Mouse (Mus musculus): ENCODE measurements around the gene Syt9. TPM values are rescaled to one million over a fixed set of nuclear protein-coding genes. Genes with fewer than 3 reads are reported as not detected.

The Syt9 gene
- polyA plus RNA-seq, 1 experiment from 2014 or later: 1.5 TPM

DNA sequence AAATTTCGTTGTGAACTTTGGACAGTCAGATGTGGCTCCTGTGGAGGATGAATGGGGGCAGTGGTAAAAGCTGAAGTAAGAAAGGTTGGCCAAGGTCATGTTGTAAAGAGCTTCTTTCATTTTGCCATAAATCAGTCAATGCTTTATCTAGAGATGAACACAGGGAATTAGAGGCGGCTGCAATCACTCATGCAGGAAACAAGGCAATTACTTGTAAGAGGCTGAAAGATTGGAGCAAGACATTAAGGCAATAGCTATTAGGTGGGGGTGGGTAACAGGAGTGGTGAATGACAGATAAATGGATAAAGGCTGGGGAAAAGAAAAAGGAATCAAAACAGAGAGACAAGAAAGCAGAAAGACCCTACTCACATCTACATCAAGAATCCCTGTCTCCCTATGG lies 193.2 kb downstream of the Syt9 start:
- Histone ChIP-seq H3K4me2 (no peak overlapping the region), H3K4me3 (no peak overlapping the region), H3K36me3 (no peaks in the 10 kb centered on the region), H3K4me1 (0 out of 2 replicates have a peak, but pooled peaks cover 4% of the 10 kb centered on the region), H3K9me3 (no peaks in the 10 kb centered on the region), H3K27me3 (no peaks in the 10 kb centered on the region), H3K27ac (no peak overlapping the region), H3K9ac (no peak overlapping the region)
- no peak for ATAC-seq (ENCODE audit: borderline replicate concordance, extremely low read depth, low FRiP score, low TSS enrichment)
- WGBS: 52% methylated on average over 2 of the region's 2 CpGs

DNA sequence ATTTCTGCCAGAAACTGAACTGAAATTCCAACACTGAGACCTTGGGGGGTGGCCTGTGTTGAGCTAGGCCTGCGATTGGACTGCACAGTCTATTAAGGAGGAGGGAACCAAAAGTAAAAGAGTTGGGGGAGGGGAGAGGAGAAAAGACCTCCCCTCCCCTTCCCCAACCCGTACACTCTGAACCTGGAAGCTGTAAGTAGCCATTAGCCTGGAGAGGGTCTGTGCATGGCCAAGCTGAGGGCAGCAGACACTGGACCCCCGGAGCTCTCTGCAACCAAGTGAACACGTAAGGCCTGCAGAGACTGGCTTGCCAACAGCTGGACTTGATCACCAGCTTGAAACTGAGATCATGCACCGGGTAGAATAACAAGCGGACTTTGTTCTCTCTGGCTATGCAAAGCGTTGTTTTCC lies 196.7 kb downstream of the Syt9 start, which contains the start of gene Olfml1:
Gene Olfml1 (plus strand): TSS at position 186 of the 411 bp plus-strand sequence.
- 0 out of 2 replicates have a peak, but pooled peaks cover 9% of the 10 kb centered on the region for H3K4me1 ChIP-seq
- H3K9me3 ChIP-seq: no peaks in the 10 kb centered on the region
- peaks cover 6% of the 10 kb centered on the region; the same call in 1 of the 2 replicates for H3K36me3 ChIP-seq
- H3K4me2 ChIP-seq: peak within 1 kb of the TSS; percentile 49
- WGBS: 15% methylated on average over 7 of the region's 7 CpGs
- H3K9ac ChIP-seq: peak within 1 kb of the TSS; percentile 32
- ATAC-seq (ENCODE audit: borderline replicate concordance, extremely low read depth, low FRiP score, low TSS enrichment): peak; percentile 92
- peak within 1 kb of the TSS; percentile 89 for H3K27ac ChIP-seq
- H3K4me3 ChIP-seq: peak within 1 kb of the TSS; percentile 43
- no peaks in the 10 kb centered on the region for H3K27me3 ChIP-seq

DNA sequence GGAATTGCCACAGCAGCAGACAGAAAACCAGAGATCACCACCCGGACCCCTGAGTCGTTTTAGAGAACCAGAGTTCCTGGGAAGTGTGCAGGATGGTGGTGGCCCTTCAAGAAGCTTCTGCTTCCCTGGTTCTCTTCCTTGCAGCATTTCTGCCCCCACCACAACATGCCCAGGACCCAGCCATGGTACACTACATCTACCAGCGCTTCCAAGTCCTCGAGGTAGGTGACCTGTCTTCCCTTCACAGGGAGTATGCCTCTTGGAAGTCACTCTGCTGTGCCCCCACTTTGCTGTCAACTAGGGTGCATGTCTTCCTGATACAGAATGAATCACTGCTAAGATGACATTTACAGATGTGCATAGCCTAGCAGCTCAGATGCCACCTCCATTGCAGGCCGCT lies 197.1 kb downstream of the Syt9 start:
- H3K4me1 ChIP-seq: 0 out of 2 replicates have a peak, but pooled peaks cover 9% of the 10 kb centered on the region
- H3K36me3 ChIP-seq: peaks cover 6% of the 10 kb centered on the region; the same call in 1 of the 2 replicates
- peak overlapping the region; percentile 43 for H3K4me3 ChIP-seq
- H3K27ac ChIP-seq: peak overlapping the region; percentile 89
- peak overlapping the region; percentile 32 for H3K9ac ChIP-seq
- ATAC-seq (ENCODE audit: borderline replicate concordance, extremely low read depth, low FRiP score, low TSS enrichment): peak; percentile 2; the same call in 1 of the 2 replicates
- H3K4me2 ChIP-seq: peak overlapping the region; percentile 49
- H3K27me3 ChIP-seq: no peaks in the 10 kb centered on the region
- H3K9me3 ChIP-seq: no peaks in the 10 kb centered on the region
- 42% methylated on average over 5 of the region's 5 CpGs for WGBS

DNA sequence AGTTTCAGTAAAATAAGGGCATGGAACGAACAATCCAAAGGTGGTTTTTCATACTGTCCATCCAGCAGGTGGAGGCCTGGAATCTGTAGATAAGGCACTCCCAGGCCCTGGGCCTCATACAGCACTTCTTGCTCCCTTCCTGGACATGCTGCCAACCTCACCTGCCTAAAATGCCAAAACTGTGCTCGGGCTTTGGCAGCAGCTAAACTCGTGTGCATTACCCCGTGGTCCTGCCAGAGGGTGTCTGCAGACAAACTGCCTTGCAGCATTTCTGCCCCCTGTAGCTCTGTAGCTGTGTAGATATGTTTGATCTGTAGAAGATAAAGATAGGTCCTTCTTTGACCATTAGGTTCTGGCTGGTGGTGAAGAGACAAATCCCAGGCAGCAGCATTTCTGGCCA lies 198.4 kb downstream of the Syt9 start:
- 46% methylated on average over 4 of the region's 4 CpGs for WGBS
- ATAC-seq (ENCODE audit: borderline replicate concordance, extremely low read depth, low FRiP score, low TSS enrichment): no peak
- H3K4me1 ChIP-seq: 0 out of 2 replicates have a peak, but pooled peaks cover 9% of the 10 kb centered on the region
- no peaks in the 10 kb centered on the region for H3K9me3 ChIP-seq
- peaks cover 6% of the 10 kb centered on the region for H3K36me3 ChIP-seq
- H3K4me2 ChIP-seq: peak overlapping the region; percentile 48
- H3K9ac ChIP-seq: no peak overlapping the region
- H3K27ac ChIP-seq: no peak overlapping the region
- H3K4me3 ChIP-seq: peak overlapping the region; percentile 25
- H3K27me3 ChIP-seq: no peaks in the 10 kb centered on the region

DNA sequence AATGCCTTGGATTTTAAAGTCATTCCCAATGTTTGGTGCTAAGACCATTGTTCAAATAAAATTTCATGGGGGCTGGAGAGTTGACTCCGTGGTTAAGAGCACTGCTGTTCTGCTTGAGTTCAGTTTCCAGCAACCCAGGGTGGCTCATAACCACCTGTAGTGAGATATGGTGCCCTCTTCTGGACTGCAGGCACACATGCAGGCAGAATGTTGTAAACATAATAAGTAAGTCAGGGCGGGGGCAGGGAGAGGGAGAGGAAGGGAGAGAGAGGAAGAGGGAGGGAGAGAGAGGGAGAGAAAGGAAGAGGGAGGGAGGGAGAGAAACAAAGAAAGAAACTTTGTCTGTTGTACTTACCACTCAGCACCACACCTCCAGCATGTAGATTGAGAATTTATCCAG lies 203.3 kb downstream of the Syt9 start:
- WGBS: 53% methylated on average over 2 of the region's 2 CpGs
- H3K27me3 ChIP-seq: no peaks in the 10 kb centered on the region
- no peak overlapping the region for H3K4me3 ChIP-seq
- H3K4me1 ChIP-seq: 0 out of 2 replicates have a peak, but pooled peaks cover 4% of the 10 kb centered on the region
- H3K36me3 ChIP-seq: peaks cover 12% of the 10 kb centered on the region
- no peaks in the 10 kb centered on the region for H3K9me3 ChIP-seq
- no peak for ATAC-seq (ENCODE audit: borderline replicate concordance, extremely low read depth, low FRiP score, low TSS enrichment)
- H3K4me2 ChIP-seq: no peak overlapping the region
- no peak overlapping the region for H3K9ac ChIP-seq
- H3K27ac ChIP-seq: no peak overlapping the region

DNA sequence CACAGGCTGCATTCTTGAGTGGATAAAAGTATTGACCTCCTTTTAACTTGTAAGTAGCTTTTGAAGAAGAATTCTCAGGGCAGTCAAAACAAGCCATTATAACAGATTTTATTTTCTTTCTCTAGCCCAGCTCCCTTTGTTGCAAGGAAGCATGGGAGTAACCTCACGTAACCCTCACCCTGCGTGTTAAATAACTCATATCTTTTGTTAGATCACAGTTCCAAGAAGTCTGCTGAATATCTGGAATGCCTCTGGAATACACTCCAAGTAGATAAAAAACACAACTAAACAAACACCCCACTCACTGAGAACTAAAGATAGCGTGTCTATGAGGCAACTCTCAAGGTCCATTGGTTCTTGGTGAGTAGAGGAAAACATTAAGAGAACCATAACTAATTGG lies 203.7 kb downstream of the Syt9 start:
- Histone ChIP-seq H3K9ac (no peak overlapping the region), H3K4me3 (no peak overlapping the region), H3K36me3 (peaks cover 12% of the 10 kb centered on the region), H3K27ac (no peak overlapping the region), H3K4me2 (no peak overlapping the region), H3K27me3 (no peaks in the 10 kb centered on the region), H3K9me3 (no peaks in the 10 kb centered on the region), H3K4me1 (0 out of 2 replicates have a peak, but pooled peaks cover under 1% of the 10 kb centered on the region)
- WGBS: 65% methylated on average over 3 of the region's 3 CpGs
- ATAC-seq (ENCODE audit: borderline replicate concordance, extremely low read depth, low FRiP score, low TSS enrichment): no peak

DNA sequence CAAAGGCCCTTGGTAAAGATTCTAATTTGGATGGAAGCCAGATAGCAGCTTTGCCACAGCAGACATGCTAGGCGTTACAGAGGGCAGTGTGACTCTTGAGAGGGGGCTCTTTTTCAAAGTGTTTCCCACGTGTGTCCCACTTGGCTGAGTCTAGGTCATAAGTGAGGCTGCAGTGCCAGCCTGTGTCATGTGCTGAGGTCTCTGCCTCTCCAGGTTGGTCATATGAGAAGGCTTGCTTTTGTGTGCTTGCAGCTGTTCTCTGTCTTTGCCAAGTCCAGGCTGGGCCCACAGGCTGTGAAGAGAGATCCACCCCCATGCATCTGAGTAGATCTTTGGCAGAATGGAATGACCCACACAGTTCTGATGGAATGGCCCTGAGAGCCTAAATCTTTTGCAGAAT lies 222.1 kb downstream of the Syt9 start:
- no peaks in the 10 kb centered on the region for H3K36me3 ChIP-seq
- H3K27me3 ChIP-seq: no peaks in the 10 kb centered on the region
- H3K9me3 ChIP-seq: no peaks in the 10 kb centered on the region
- no peak overlapping the region for H3K27ac ChIP-seq
- H3K4me1 ChIP-seq: peaks cover 13% of the 10 kb centered on the region
- no peak overlapping the region for H3K4me2 ChIP-seq
- ATAC-seq (ENCODE audit: borderline replicate concordance, extremely low read depth, low FRiP score, low TSS enrichment): no peak
- H3K9ac ChIP-seq: no peak overlapping the region
- WGBS: 24% methylated on average over 2 of the region's 2 CpGs
- H3K4me3 ChIP-seq: no peak overlapping the region

DNA sequence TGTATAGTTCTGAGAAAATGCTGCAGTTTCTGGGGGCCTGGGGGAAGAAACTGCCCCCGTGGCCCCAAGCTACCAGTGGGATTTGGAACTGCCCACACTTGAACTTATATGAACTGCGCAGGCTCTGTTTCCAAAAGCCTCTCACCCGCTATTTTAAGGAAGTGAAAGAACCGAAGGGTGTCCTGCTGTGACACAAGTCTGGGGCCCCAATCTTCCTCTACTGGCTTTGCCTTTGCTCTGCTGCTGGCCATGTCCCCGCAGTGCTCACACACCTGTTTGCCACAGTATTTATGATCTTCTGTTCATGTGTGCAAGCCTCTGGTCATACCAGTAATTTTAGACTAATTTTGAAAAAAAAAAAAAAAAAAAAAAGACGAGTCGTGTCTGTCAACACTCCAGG lies 223.4 kb downstream of the Syt9 start:
- peak overlapping the region; percentile 92 for H3K4me2 ChIP-seq
- 34% methylated on average over 7 of the region's 7 CpGs for WGBS
- H3K36me3 ChIP-seq: no peaks in the 10 kb centered on the region
- 0 out of 2 replicates have a peak overlapping the region, but pooled peaks have one; percentile 71 for H3K27ac ChIP-seq
- H3K27me3 ChIP-seq: no peaks in the 10 kb centered on the region
- no peaks in the 10 kb centered on the region for H3K9me3 ChIP-seq
- peaks cover 13% of the 10 kb centered on the region for H3K4me1 ChIP-seq
- no peak overlapping the region for H3K4me3 ChIP-seq
- ATAC-seq (ENCODE audit: borderline replicate concordance, extremely low read depth, low FRiP score, low TSS enrichment): no peak
- H3K9ac ChIP-seq: no peak overlapping the region

DNA sequence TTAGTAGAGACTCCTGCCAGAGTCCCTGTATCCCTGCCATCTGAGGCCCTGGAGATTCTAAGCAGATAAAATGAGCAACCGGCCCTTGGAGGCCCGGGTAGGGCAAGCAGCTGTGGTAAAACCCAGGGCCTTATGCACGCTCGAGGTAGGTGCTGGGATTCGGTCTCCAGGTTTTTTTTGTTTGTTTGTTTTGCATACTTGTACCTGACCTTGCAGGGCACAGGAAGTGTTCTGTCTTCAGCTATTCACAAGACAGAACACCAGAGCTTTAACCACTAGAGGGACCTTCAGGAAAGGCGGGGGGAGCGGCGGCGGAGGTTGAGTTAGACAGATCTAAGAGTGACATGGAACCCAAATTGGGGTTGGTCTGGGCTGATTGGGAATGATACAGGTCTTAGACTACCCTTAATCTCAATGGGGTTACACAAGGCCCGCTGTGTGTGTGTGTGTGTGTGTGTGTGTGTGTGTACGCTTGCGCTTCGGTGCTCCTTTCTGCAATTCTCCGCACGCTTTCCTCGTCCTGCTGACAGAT lies 223.9 kb downstream of the Syt9 start:
- H3K27ac ChIP-seq: peak overlapping the region; percentile 71
- H3K4me3 ChIP-seq: peak overlapping the region; percentile 55
- H3K9ac ChIP-seq: peak overlapping the region; percentile 37
- no peaks in the 10 kb centered on the region for H3K27me3 ChIP-seq
- H3K4me2 ChIP-seq: peak overlapping the region; percentile 92
- peaks cover 13% of the 10 kb centered on the region for H3K4me1 ChIP-seq
- peak; percentile 76 for ATAC-seq (ENCODE audit: borderline replicate concordance, extremely low read depth, low FRiP score, low TSS enrichment)
- H3K9me3 ChIP-seq: no peaks in the 10 kb centered on the region
- WGBS: under 1% methylated on average over 16 of the region's 16 CpGs
- no peaks in the 10 kb centered on the region for H3K36me3 ChIP-seq

DNA sequence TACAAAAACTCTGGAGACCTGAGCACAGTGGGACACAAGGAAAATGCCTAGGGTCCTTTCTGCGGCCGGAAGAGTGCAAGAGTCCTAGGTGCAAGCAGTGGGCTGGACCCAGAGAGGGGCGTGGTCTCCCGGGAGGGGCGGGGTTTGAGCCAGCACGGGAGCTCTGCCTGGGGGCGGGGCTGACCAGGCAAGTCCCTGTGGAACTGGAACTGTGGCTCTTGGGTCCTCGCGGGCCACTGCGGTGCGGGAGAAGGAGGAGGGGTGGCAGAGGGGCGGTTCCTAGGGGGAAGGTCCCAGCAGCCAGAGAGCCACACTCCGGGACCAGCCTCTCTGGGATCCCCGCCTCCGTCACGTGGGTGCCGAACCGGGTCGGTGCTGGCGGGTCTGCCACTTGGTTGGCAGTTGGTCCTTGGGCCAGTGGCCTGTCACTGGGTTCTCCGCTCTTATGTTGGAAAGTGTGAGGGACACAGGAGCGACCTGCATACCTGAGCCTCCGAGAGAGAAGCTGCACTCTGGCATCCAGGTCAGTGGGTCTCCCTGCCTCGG lies 224.4 kb downstream of the Syt9 start, which contains the start of gene Ppfibp2:
Gene Ppfibp2 (plus strand): TSS at position 351 of the 546 bp plus-strand sequence.
- Histone ChIP-seq H3K4me3 (peak within 1 kb of the TSS; percentile 55), H3K4me1 (peaks cover 13% of the 10 kb centered on the region), H3K36me3 (no peaks in the 10 kb centered on the region), H3K4me2 (peak within 1 kb of the TSS; percentile 92), H3K27ac (peak within 1 kb of the TSS; percentile 71), H3K9me3 (no peaks in the 10 kb centered on the region), H3K9ac (peak within 1 kb of the TSS; percentile 37), H3K27me3 (no peaks in the 10 kb centered on the region)
- under 1% methylated on average over 20 of the region's 24 CpGs for WGBS
- ATAC-seq (ENCODE audit: borderline replicate concordance, extremely low read depth, low FRiP score, low TSS enrichment): peak; percentile 99

DNA sequence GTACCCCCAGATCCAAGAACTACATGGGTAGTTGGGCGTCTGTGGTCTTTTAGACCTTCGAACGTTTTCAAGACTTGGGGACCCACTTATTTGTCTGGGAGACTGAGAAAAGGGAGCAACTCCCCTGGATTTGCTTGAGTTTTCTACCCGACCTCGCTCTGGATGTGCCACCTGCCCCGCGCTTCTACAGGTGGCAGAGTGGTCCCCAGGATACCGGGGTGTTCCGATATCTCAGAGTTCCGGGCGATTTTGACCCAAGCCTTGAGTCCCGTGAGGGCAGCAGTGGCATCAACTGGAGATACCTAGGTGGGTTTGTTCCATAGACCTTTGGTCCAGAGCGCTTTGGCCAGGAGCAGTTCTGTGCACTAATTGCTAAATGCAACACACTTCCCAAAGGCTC lies 224.9 kb downstream of the Syt9 start:
- no peak overlapping the region for H3K27ac ChIP-seq
- H3K36me3 ChIP-seq: no peaks in the 10 kb centered on the region
- H3K27me3 ChIP-seq: no peaks in the 10 kb centered on the region
- H3K4me3 ChIP-seq: peak overlapping the region; percentile 55
- no peaks in the 10 kb centered on the region for H3K9me3 ChIP-seq
- ATAC-seq (ENCODE audit: borderline replicate concordance, extremely low read depth, low FRiP score, low TSS enrichment): peak; percentile 2; the same call in 1 of the 2 replicates
- peak overlapping the region; percentile 37 for H3K9ac ChIP-seq
- WGBS: 15% methylated on average over 13 of the region's 13 CpGs
- peaks cover 13% of the 10 kb centered on the region for H3K4me1 ChIP-seq
- peak overlapping the region; percentile 92 for H3K4me2 ChIP-seq

DNA sequence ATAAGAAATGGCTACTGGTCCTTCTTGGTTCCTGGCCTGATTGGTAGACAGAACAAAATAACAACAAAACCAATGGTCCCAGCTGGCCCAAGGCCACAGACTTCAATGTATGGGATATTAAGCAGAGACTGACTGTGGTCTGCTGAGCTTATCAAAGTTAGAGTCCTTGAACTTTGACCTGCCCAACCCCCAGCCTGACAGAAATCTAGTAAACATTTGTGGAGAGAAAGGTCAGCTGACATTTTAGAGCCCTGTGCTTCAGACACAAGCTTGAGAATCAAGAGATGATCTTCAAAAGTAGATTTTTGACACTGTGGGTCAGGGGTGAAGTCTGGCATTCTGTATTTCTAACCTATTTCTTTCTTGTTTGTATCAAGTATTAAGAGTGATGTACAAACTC lies 226.2 kb downstream of the Syt9 start:
- Histone ChIP-seq H3K9me3 (no peaks in the 10 kb centered on the region), H3K4me1 (peaks cover 13% of the 10 kb centered on the region), H3K27me3 (no peaks in the 10 kb centered on the region), H3K36me3 (no peaks in the 10 kb centered on the region), H3K4me2 (no peak overlapping the region), H3K27ac (no peak overlapping the region), H3K9ac (no peak overlapping the region), H3K4me3 (no peak overlapping the region)
- ATAC-seq (ENCODE audit: borderline replicate concordance, extremely low read depth, low FRiP score, low TSS enrichment): no peak
